Mouse (Mus musculus) heart, adult 9 months (tissue): ENCODE data around the gene Frmd4b.
A peak's percentile ranks its signal among the peaks of the same experiment; 100 is the strongest.

Experiments
- DNase-seq, 2 experiments: peaks; one replicate each; pipeline ENCODE4 v3.0.0; 2022; ENCODE audit warnings: low spot score in 2 of 2

Gene Frmd4b

GRCm38 (mm10) chr6:97478981-97479860 is 138.1 kb downstream of the Frmd4b start:
- peak in 1 of 2 experiments; percentile 47 for DNase-seq

GRCm38 (mm10) chr6:97473672-97474071 is 143.7 kb downstream of the Frmd4b start:
- no peak for DNase-seq

GRCm38 (mm10) chr6:97472873-97473550 is 144.3 kb downstream of the Frmd4b start:
- no peak for DNase-seq

- DNase-seq: peak; percentile 82 to 85
Observed at GRCm38 (mm10) chr6:97463898-97464524, 153.3 kb downstream of the Frmd4b start.

GRCm38 (mm10) chr6:97462421-97462820 is 154.9 kb downstream of the Frmd4b start:
- DNase-seq: no peak

GRCm38 (mm10) chr6:97459112-97459511 is 158.2 kb downstream of the Frmd4b start:
- DNase-seq: peak; percentile 35 to 45

- DNase-seq: no peak
Observed at GRCm38 (mm10) chr6:97458358-97458757, 159.0 kb downstream of the Frmd4b start.

GRCm38 (mm10) chr6:97457954-97458353 is 159.4 kb downstream of the Frmd4b start:
- DNase-seq: peak; percentile 77 to 85

GRCm38 (mm10) chr6:97457210-97457609 is 160.1 kb downstream of the Frmd4b start:
- DNase-seq: peak; percentile 27 to 51

- DNase-seq: no peak
Observed at GRCm38 (mm10) chr6:97452223-97452622, 165.1 kb downstream of the Frmd4b start.

- peak; percentile 54 to 64 for DNase-seq
Observed at GRCm38 (mm10) chr6:97449806-97450205, 167.5 kb downstream of the Frmd4b start.

- peak; percentile 71 to 79 for DNase-seq
Observed at GRCm38 (mm10) chr6:97447020-97447419, 170.3 kb downstream of the Frmd4b start.

- no peak for DNase-seq
Observed at GRCm38 (mm10) chr6:97444145-97444544, 173.2 kb downstream of the Frmd4b start.

GRCm38 (mm10) chr6:97443522-97443921 is 173.8 kb downstream of the Frmd4b start:
- DNase-seq: peak; percentile 33 to 35

- DNase-seq: peak; percentile 72 to 83
Observed at GRCm38 (mm10) chr6:97441357-97441756, 176.0 kb downstream of the Frmd4b start.

GRCm38 (mm10) chr6:97438918-97439645 is 178.3 kb downstream of the Frmd4b start:
- DNase-seq: peak; percentile 28 to 60

- no peak for DNase-seq
Observed at GRCm38 (mm10) chr6:97434753-97435152, 182.6 kb downstream of the Frmd4b start.

GRCm38 (mm10) chr6:97431309-97432004 is 185.9 kb downstream of the Frmd4b start:
- DNase-seq: peak; percentile 17 to 47

GRCm38 (mm10) chr6:97430519-97430918 is 186.8 kb downstream of the Frmd4b start:
- DNase-seq: no peak

GRCm38 (mm10) chr6:97429688-97430343 is 187.5 kb downstream of the Frmd4b start:
- no peak for DNase-seq
